Mouse (Mus musculus) urinary bladder, postnatal 10 days (tissue): ENCODE data around the gene Icam4.
"Not testable (repeated sequence)": the region's sequence is repeated elsewhere in the genome, so short reads cannot be mapped to it uniquely, and the experiment has no call there.

Experiments
- DNase-seq: peaks from one replicate; pipeline ENCODE4 v3.0.0; 2022; ENCODE audit warnings: low spot score

Gene Icam4

DNA sequence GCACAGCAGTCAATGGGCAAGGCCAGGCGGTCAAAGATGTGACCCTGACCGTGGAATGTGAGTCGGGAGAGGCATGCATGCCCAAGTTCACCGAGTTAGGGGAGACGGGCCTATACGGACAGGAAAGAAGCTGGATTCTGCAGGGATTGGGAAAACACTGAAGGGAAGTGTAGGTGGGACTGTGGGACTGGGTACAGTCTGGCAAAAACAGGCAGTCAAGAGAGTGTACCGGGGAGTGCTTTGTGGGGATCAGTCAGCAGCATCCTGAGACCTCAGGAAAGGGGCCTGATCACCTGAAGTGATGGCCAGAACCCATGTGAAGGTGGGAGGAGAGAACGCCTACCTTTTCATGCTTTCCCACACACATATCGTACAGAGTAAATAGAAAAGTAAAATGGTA lies 6.4 kb downstream of the Icam4 start:
- DNase-seq, result no peak

DNA sequence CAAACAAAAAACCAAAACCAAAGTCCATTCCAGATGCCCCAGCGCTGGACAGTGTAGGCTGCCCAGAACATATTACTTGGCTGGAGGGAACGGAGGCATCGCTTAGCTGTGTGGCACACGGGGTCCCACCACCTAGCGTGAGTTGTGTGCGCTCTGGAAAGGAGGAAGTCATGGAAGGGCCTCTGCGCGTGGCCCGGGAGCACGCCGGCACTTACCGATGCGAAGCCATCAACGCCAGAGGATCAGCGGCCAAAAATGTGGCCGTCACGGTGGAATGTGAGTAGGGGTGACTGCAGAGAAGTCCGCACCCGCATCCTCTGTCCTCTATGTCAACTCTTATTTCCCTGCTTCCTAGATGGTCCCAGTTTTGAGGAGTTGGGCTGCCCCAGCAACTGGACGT lies 7.0 kb downstream of the Icam4 start:
- DNase-seq, result no peak

DNA sequence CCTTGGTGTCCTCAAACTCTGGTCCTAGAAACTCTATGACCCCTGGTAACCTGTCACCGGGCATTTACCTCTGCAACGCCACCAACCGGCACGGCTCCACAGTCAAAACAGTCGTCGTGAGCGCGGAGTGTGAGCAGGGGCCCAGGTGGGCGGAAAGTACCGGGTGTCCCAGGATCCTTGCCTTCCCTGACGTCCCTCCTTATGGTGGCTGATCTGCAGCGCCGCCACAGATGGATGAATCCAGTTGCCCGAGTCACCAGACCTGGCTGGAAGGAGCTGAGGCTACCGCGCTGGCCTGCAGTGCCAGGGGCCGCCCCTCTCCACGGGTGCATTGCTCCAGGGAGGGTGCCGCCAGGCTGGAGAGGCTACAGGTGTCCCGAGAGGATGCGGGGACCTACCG lies 7.5 kb downstream of the Icam4 start:
- DNase-seq, result no peak

DNA sequence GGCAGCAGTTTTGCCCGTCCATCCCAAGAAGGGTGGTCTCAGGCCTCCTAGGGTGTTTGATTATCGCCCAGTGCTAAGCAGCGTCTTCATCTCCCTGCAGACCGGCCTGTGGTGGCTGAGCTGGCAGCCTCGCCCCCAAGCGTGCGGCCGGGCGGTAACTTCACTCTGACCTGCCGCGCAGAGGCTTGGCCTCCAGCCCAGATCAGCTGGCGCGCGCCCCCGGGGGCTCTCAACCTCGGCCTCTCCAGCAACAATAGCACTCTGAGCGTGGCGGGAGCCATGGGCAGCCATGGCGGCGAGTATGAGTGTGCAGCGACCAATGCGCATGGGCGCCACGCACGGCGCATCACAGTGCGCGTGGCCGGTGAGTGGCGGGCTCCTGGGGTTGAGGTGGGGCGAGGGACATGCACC lies 8.3 kb downstream of the Icam4 start:
- DNase-seq, result no peak

DNA sequence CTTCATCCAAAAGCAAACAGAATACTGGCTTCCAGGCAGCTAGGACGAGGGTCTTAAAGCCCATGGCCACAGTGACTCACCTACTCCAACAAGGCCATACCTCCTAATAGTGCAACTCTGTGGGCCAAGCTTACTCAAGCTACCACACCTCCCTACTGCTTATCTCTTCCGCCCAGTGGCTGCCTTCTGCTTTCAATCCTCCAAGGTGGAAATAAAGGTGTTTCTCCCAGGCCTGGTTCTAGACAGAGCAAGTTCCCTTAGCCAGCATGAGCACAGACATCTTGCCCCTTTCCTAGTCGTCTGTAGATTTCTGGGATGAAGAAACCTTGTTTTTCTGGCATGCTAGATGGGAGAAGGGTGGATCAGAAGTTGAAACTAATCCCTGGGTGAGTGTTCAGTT lies 10.6 kb downstream of the Icam4 start:
- DNase-seq, result no peak

DNA sequence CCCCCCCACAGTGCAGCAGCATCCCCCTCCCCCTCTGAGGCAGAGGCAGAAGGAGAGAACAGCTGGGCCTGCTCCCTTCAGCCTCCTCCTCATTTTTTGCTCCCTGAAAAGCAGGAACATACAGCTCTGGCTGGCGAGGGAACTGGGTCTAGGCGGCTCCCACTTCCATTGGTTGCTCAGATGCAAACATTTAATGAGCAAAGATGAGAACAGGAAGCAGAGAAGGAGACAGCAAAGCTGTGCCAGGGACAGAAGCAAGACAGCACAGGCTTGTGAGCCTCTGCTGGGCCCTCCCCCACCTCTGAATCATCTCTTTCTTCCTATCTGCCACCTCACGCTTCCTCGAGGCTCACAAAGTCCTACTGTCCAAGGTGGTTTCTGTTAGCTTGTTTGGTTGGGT lies 12.1 kb downstream of the Icam4 start:
- DNase-seq, result no peak

DNA sequence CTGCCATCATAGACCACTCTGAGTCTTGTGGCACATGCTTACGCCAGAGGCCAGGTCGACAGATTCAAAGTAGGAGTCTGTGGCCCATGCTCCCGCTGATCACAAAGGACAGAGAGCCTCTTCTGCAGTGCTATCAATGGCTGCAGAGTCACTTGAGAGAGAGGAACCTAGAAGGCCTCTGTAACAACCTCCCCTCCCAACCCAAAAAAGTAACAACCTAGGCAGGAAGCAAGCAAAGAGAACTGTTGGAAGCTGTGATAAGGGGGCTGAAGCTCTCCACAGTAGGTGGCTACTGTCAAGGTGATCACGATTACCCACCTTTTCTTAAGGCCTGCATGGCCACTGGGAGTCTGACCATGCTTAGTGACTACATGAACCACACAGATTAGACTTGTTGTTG lies 14.4 kb downstream of the Icam4 start:
- no peak for DNase-seq

DNA sequence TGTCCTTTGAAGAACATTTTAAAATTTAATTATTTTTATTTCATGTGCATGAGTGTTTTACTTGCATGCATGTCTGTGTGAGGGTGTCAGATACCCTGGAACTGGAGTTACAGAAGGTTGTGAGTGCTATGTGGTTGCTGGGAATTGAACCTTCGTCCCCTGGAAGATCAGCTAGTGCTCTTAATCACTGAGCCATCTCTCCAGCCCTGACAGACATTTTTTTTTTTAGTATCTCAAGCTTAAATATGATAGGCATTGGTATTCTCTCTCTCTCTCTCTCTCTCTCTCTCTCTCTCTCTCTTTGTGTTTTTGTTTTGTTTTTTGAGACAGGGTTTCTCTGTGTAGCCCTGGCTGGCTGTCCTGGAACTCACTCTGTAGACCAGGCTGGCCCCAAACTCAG lies 15.6 kb downstream of the Icam4 start:
- DNase-seq, result not testable (repeated sequence)

DNA sequence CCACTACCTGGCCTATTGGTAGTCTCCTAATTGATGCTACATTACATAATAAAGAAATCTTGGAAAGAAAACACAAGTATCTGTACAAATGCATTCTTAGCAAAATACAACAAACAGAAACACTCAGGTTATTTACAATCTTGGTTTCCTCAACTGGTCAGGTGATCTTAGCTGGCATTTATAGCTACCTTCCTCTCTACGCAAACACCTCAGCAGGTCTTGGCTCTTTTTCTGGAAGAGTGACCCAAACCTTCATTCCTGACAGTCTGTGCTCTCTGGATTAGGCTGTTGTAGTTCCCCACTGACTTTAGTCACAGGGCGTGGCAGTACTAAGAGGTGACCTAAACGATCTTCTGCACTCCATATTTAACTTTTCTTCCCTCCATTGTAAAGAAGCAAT lies 16.1 kb downstream of the Icam4 start:
- no peak for DNase-seq

DNA sequence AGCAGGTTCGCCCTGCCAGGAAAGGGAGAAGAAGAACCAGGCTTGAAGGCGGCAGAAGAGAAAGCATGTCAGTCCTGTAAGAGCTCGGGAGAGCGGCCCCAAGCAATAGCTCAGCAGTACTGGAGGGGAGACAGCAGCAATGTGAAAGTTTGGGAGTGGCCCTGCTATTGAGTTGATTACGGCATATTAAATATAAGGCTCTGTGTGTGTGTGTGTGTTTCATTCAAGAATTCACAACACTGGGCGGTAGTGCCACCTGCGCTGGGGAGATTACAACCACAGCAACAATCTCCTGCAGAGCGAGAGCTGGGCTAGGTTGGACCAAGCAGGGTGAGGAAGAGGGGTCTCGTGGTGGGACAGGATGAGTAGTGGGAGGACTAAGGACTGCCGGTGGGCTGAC lies 22.4 kb downstream of the Icam4 start:
- DNase-seq, result no peak

DNA sequence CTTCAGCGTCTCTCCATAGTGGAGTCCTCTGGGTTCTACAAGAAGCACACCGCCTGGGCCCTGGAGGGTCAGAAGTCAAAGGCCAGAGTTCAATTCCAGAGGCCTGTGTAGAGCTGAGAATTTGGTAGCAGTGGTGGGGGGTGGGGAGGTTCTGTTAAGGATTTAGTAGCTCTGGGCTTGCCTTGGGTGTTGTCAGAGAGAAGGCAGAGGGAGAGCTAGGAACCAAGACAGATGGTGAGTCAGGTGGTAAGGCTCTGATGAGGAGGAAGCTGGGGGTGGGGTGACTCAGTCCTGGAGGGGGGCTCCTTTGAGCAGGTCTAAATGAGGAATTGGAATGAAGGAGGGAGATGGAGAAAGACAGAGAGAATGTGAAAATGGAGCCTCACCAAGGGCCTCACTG lies 33.8 kb downstream of the Icam4 start:
- DNase-seq, result no peak

DNA sequence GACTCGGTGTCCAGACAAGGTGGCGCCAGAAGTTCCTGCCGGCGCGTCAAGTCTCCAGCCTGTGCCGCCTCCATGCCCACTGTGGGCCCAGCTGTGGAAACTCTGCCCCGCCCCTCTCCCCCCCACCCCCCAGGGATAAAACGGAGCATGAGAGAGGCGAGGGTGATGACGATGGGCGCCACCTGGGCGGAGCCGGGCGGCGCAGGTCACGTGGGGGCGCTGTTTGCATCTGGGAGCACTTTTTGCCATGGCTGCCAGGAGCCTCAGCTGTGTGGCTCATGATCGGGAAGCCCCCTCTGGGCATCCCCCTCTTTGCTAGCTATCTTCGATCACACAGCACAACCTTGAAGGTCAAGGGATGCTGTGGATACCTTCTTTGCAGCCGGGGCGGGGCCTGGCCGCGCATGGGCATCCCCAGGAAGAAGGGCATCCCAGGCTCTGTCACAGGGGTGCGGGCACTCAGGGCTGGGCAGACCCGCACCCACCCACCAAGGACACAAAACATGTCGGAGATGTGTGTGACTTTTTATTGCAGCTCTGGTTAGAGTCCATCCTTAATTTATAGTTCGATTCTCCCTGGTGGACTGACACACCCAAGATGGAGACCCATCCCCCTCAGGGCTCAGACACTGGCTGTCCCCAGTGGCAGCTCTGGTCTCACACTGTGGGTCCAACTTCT lies 38.0 kb downstream of the Icam4 start, which contains the start of gene Zglp1:
TSS of gene Zglp1 (minus strand) at position 88 of the 679 bp plus-strand sequence.
- no peak for DNase-seq

DNA sequence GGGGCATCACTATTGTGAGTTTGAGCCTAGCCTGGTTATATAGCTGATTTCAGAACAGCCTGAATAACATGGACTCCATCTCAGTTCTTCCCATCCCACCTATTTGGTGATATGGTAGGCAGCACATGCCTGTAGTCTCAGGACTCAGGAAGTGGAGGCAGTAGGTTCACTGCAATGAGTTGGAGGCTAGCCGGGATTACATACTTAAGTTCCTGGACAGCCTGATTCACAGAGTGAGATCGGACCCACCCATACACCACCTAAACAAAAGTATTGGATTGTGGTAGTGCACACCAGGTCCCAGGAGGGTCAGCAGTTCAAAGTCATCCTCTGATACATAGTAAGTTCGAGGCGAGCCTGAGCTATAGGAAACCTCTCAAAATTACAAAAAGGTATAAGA lies 43.5 kb downstream of the Icam4 start:
- DNase-seq, result no peak

DNA sequence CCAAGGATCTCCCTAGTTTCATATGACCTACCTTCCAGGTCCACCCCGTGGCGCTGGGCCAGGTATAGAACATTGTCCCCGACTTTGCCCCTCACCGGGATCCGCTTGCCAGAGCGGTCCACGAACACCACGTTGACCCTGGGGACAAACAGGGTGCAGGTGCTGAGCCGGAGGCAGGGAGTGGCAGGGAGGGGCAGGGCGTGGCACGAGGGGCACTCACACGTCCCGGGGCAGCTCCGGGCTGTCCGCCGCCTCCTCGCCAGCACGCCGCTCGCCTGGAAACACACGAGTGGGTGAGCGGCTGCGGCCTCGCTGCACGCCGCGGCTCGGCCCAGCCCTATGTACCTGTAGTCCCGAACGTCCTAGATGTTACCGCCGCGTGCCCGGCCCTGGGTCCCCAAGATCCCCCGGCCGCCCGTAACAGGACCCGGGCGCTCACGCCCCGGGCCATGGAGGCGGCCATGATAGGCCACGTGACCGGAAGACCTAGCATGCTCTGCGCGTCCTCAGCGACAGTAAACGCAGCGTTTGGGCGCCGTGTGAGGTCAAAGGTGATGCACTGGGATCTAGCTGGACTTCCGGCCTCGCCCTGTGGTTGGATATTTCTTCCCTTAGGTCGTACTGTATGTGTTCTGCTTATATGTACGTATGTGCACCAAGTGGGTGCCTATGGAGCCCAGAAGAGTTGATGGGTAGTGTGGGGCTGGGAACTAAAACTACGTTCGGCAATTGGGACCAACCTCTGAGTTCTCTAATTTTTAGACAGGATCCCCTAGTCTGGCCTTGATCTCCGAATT lies 44.1 kb downstream of the Icam4 start, which contains the start of the genes Gm49373 and Fdx1l:
TSS of gene Gm49373 (minus strand) at position 53 of the 797 bp plus-strand sequence.
TSS of gene Fdx1l (minus strand) at position 571 of the 797 bp plus-strand sequence.
- DNase-seq, result peak; percentile 49

DNA sequence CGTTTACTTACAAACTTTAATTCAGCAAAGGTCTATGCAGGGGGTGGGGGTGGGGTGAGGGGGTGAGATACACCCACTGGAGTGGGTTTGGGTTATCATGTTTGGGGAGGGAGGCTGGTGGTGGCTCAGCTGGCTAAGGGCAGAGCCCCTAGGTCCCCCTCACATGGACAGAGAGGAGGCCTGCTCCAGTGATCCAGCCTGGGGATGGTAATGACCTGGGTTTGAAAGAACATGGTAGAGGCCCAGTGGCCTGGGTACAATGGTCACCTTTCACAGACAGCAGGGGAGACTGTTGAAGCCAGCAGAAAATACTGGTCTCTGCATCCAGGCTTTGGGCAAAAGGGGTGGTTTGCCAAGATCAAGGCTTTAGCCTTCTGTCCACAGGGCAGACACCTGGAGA lies 45.0 kb downstream of the Icam4 start:
- no peak for DNase-seq

DNA sequence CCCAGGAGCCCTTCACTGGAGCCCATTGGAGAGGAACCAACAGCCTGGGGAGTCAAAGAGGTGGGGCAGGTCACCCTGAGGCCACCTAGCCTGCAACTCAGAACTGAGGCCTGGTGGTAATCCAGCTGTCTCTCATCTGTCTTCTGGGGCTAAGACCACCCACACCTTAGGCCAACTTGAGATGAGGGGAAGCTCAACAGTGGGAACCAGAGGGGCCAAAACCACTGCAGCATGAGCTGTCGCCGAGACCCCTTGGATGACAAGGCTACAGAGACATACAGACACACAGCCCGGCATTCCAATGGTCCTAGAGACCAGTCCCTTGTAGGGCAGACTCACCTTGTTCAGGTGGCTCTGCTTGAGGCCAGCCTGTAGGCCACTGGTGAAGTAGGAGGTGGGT lies 46.5 kb downstream of the Icam4 start:
- no peak for DNase-seq
